Mouse (Mus musculus) brain, embryonic 14.5 days (tissue): ENCODE data around the gene Gm21312.
"Not testable (repeated sequence)": the region's sequence is repeated elsewhere in the genome, so short reads cannot be mapped to it uniquely, and the experiment has no call there.

Experiments
- CTCF ChIP-seq: fragments of 200-500 bp; IDR thresholded peaks from 2 replicates; pipeline ENCODE4 v1.5.1; 2012; ENCODE audit warnings: inconsistent platforms, mild to moderate bottlenecking, moderate library complexity, borderline replicate concordance; ENCODE audit not compliant: insufficient read depth, insufficient read length; ENCODE audit errors: extremely low read depth
- POLR2A ChIP-seq: fragments of 200-500 bp; IDR thresholded peaks from 2 replicates; pipeline ENCODE4 v1.6.1; 2012; ENCODE audit warnings: mild to moderate bottlenecking, inconsistent platforms, borderline replicate concordance; ENCODE audit not compliant: poor library complexity, insufficient read depth, insufficient read length, severe bottlenecking; ENCODE audit errors: extremely low read depth

DNA sequence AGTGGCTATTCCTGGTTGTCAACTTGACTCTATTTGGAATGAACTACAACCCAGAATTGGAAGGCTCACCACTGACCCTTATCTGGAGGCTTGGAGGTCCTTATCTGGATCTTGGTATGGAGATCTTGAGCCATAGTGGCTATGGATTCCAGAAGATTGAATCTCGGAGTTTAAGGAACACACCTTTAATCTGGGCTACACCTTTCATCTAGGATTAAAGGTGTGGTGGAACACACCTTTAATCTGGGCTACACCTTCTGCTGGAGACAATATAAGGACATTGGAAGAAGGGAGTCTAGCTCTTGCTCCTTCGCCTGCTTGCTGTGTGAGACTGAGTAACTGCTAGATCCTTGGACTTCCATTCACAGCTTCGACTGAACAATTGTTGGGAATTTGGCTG, 16.9 kb downstream of the Gm21312 start, which contains the start of gene Gm4340:
- not testable (repeated sequence) for TF ChIP-seq CTCF, POLR2A
